Mouse (Mus musculus) embryonic facial prominence, embryonic 14.5 days (tissue): Measurements from ENCODE around the gene Ift52. TPM values are rescaled to one million over a fixed set of nuclear protein-coding genes. Genes with fewer than 3 reads are reported as not detected.
A peak's percentile ranks its signal among the peaks of the same experiment; 100 is the strongest.

Experiments used
- ATAC-seq: fragments of 200-750 bp; cut with Nextera tagmentation; 2 replicates; pipeline ENCODE4 v1.8.0; 2017; ENCODE audit warnings: low read depth, moderate number of reproducible peaks, moderate TSS enrichment
- DNase-seq: peaks from one replicate; pipeline ENCODE4 v3.0.0-alpha.2; 2015; ENCODE audit warnings: low spot score
- H3K27ac ChIP-seq: fragments of 300-500 bp; sonication (generic); replicated peaks from 2 replicates; pipeline ENCODE4 v1.5.1; 2014; ENCODE audit warnings: low read depth, mild to moderate bottlenecking, low read length, moderate library complexity
- H3K27me3 ChIP-seq: fragments of 300-500 bp; sonication (generic); replicated peaks from 2 replicates; pipeline ENCODE4 v1.6.1; 2014; ENCODE audit warnings: low read length; ENCODE audit not compliant: control insufficient read depth, insufficient read depth
- H3K36me3 ChIP-seq: fragments of 300-500 bp; sonication (generic); 2 replicates; pipeline ENCODE4 v1.6.1; 2014; ENCODE audit warnings: low read length, mixed read lengths; ENCODE audit not compliant: control insufficient read depth, insufficient read depth
- H3K4me1 ChIP-seq: fragments of 300-500 bp; sonication (generic); 2 replicates; pipeline ENCODE4 v1.6.1; 2014; ENCODE audit warnings: antibody characterized with exemption, low read length; ENCODE audit not compliant: control insufficient read depth, insufficient read depth
- H3K4me2 ChIP-seq: fragments of 300-500 bp; sonication (generic); 2 replicates; pipeline ENCODE4 v1.6.1; 2014; ENCODE audit warnings: low read depth, mild to moderate bottlenecking, low read length, moderate library complexity, mixed read lengths
- H3K4me3 ChIP-seq: fragments of 300-500 bp; sonication (generic); 2 replicates; pipeline ENCODE4 v1.5.1; 2014; ENCODE audit warnings: low read depth, mild to moderate bottlenecking, low read length
- H3K9ac ChIP-seq: fragments of 300-500 bp; sonication (generic); 2 replicates; pipeline ENCODE4 v1.6.1; 2014; ENCODE audit warnings: low read depth, mild to moderate bottlenecking, low read length, moderate library complexity, mixed read lengths
- H3K9me3 ChIP-seq: fragments of 300-500 bp; sonication (generic); 2 replicates; pipeline ENCODE4 v1.6.1; 2016; ENCODE audit warnings: low read length; ENCODE audit not compliant: control insufficient read depth
- WGBS: fragments of 180-500 bp; shearing (Covaris S2); extraction: QIAGEN DNeasy Blood & Tissue Kit; methylation state at CpG from one replicate; pipeline ENCODE4 v1.1.7; 2014; 5-methylcytosine and 5-hydroxymethylcytosine counted together
- polyA plus RNA-seq: library from polyadenylated mRNA; unstranded; fragments of >200 nt; fragmentation: Nextera tagmentation; extraction: Ambion mirVana; gene quantifications from 2 replicates; pipeline ENCODE4 v1.2.1, GENCODE M21; 2014

Gene Ift52
- polyA plus RNA-seq, 1 experiment from 2014 or later = 40.6 TPM

DNA sequence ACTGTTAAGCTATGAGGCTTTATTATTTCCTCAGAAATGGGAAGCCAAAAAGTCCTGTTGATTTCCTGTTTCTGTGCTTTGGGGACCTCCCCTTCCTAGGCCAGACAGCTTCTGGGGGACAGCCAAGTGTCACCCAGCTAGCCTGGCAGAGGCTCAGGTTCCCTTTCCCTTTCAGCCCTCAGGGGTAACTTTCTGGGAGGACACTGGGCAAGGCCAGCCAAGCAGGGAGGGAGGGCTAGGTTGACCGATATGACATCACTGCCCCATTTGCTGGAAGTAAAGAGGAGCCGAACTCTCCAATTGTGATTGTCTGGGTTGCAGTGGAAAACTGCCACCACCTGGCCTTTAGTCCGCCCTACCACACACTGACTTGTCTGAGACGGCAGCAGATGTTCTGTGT lies 41.2 kb upstream of the Ift52 start:
- Histone ChIP-seq H3K27me3 (no peaks in the 10 kb centered on the region), H3K4me2 (no peak overlapping the region), H3K9me3 (no peaks in the 10 kb centered on the region), H3K36me3 (no peaks in the 10 kb centered on the region), H3K4me3 (no peak overlapping the region), H3K9ac (no peak overlapping the region), H3K27ac (no peak overlapping the region), H3K4me1 (peaks cover 12% of the 10 kb centered on the region; the same call in 1 of the 2 replicates)
- 63% methylated on average over 4 of the region's 4 CpGs for WGBS
- ATAC-seq (no peak), DNase-seq (no peak)

DNA sequence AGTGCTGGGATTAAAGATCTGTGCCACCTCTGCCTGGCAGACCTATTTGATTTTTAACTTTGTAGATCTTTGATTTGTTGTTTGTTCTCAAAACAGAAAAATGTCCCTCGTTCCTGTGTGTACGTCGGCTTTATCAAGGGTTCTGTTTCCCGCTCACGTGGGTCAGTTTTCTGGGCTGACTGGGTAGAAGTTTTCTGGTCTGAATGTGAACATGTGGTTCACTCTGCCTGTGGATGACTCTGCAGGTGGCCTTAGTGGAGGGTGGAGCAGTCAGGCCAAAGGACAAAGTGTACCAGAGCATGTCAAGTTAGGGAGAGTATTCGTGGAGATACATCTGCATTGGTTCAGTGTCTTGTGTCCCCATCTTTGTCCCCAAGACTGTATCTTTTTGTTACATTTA lies 32.8 kb upstream of the Ift52 start:
- no peak overlapping the region for H3K4me3 ChIP-seq
- WGBS = 85% methylated on average over 6 of the region's 6 CpGs
- no peak overlapping the region for H3K9ac ChIP-seq
- no peak overlapping the region for H3K27ac ChIP-seq
- no peaks in the 10 kb centered on the region for H3K27me3 ChIP-seq
- ATAC-seq (no peak), DNase-seq (no peak)
- no peaks in the 10 kb centered on the region for H3K4me1 ChIP-seq
- H3K9me3 ChIP-seq = no peaks in the 10 kb centered on the region
- H3K36me3 ChIP-seq = no peaks in the 10 kb centered on the region
- no peak overlapping the region for H3K4me2 ChIP-seq

DNA sequence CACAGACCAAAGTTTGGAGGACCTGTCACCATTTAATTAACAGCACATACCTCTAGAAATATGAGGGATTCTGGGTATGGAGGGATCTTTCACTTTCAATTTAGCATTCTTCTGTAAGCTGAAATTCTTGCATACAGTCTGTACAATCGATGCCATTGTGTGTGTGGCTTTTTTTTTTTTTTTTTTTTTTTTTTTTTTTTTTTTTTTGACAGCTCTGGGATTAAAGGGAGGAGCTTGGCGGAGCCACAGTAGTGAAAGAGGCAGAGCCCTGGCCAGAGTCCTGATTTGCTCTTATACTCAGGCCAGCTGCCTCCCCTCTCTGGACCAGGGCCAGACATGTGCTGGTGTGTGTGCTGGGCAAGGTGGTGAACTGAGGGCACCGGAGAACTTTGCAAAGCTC lies 31.2 kb upstream of the Ift52 start:
- Histone ChIP-seq H3K27me3 (no peaks in the 10 kb centered on the region), H3K4me1 (no peaks in the 10 kb centered on the region), H3K4me2 (no peak overlapping the region), H3K36me3 (no peaks in the 10 kb centered on the region), H3K27ac (no peak overlapping the region), H3K9ac (no peak overlapping the region), H3K4me3 (no peak overlapping the region), H3K9me3 (no peaks in the 10 kb centered on the region)
- ATAC-seq (peak; percentile 86), DNase-seq (peak; percentile 78)
- 46% methylated on average over 3 of the region's 3 CpGs for WGBS

DNA sequence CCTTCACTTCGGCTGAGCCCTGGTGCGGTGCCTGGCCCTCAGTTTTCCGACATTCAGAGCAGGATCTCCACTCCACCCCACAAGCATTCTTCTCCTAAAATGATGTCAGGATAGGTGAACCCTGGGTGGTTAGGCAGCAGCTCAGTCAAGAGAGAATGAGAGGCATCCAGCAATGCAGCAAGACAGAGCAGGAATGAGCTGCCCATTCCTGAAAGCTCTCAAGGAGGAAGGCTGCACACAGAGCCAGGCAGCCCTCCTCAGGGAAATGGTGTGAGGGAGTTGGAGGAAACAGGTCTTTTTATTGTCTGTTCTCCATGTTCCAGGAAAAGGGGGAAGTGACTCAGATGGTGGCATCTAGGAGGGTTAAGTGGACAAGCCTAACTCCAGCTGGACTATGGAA lies 30.4 kb upstream of the Ift52 start:
- no peak overlapping the region for H3K4me2 ChIP-seq
- H3K27ac ChIP-seq = no peak overlapping the region
- no peak overlapping the region for H3K9ac ChIP-seq
- H3K27me3 ChIP-seq = no peaks in the 10 kb centered on the region
- ATAC-seq = no peak
- H3K36me3 ChIP-seq = no peaks in the 10 kb centered on the region
- H3K9me3 ChIP-seq = no peaks in the 10 kb centered on the region
- no peak for DNase-seq
- no peaks in the 10 kb centered on the region for H3K4me1 ChIP-seq
- no peak overlapping the region for H3K4me3 ChIP-seq
- 79% methylated on average over 3 of the region's 3 CpGs for WGBS

DNA sequence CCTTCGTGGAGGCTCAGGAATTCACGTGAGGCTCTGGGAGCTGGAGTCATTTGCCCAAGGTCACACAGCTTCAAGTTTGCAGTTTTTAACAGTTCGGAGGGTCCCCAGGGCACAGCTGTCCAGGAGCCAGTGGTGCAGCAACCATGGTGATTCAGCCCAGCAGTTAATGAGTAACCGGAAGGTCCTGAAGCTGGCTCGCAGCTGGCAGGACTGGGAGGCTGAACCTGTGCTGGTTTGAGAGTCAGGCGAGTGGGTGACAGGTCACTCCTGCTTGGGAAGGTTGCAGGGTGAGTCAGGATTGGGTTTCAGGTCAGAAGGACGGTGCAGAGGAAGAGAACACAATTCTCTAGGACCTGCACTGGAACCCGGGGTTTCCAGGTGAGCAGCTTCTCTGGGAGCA lies 29.9 kb upstream of the Ift52 start, which contains the start of gene Sgk2:
TSS of gene Sgk2 (plus strand) at position 113 of the 400 bp plus-strand sequence.
- no peaks in the 10 kb centered on the region for H3K27me3 ChIP-seq
- DNase-seq (no peak), ATAC-seq (no peak)
- no peaks in the 10 kb centered on the region for H3K4me1 ChIP-seq
- H3K4me3 ChIP-seq = no peak within 1 kb of the TSS
- no peak within 1 kb of the TSS for H3K27ac ChIP-seq
- no peak within 1 kb of the TSS for H3K4me2 ChIP-seq
- H3K9ac ChIP-seq = no peak within 1 kb of the TSS
- WGBS = 62% methylated on average over 8 of the region's 8 CpGs
- H3K9me3 ChIP-seq = no peaks in the 10 kb centered on the region
- no peaks in the 10 kb centered on the region for H3K36me3 ChIP-seq

DNA sequence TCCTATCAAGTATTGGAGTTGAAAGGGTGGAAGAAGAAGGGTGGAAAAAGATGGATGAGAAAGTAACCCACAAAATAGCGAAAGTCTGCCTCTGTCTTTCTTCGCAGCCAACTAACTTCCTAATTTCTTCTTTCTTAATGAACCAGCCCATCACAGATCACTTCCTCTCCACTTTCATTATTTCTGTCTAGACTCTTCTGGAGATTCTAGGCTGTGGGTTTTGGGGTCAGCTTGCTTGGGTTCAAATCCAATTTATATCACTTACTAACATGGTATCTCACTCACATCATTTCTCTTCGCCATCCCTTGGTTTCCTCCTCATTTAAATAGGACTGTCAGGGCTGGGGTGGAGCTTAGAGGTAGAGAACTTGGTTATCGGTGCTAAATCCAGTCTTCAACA lies 28.9 kb upstream of the Ift52 start:
- no peak overlapping the region for H3K4me3 ChIP-seq
- WGBS = 82% methylated on average over 4 of the region's 4 CpGs

DNA sequence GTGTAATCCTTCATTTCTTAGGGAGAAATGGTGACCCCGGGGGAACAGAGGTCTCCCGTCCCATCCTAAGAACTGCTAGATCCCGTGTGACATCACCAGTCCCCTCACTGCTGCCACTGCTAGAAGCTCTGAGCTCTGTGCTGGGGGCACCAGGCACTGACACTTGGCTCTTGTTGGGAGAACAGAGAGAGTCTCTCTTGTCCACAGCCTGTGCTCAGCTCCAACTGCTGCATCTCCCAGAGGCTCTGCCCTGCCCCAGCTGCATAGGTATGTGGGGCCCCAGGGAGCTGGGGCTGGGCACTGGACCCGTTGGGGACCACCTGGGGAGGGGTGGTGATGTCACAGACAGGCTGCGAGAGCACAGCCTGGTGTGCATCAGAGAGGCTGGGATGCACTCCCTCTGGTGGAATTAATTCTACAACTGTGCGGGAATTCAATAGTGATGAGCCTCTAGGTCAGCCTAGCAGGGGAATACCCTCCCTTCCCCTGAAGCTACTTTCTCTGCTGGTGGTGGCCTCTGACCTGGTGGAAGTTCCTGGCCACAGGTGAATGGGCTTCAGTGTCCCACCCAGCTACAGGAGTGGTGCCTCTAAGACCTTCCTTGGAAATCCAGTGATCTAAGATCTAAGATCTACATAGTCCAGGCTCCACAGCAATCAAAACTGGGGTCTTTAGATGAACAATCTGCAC lies 25.6 kb upstream of the Ift52 start:
- ATAC-seq (no peak), DNase-seq (no peak)
- H3K9ac ChIP-seq = no peak overlapping the region
- no peaks in the 10 kb centered on the region for H3K27me3 ChIP-seq
- H3K36me3 ChIP-seq = no peaks in the 10 kb centered on the region
- no peak overlapping the region for H3K27ac ChIP-seq
- no peak overlapping the region for H3K4me2 ChIP-seq
- no peaks in the 10 kb centered on the region for H3K9me3 ChIP-seq
- H3K4me3 ChIP-seq = no peak overlapping the region
- H3K4me1 ChIP-seq = no peaks in the 10 kb centered on the region
- WGBS = 39% methylated on average over 6 of the region's 6 CpGs

More for the DNA sequence above, 28.9 kb upstream of the Ift52 start:
- no peak for DNase-seq
- Histone ChIP-seq H3K9ac (no peak overlapping the region), H3K4me2 (no peak overlapping the region), H3K27ac (no peak overlapping the region), H3K4me1 (no peaks in the 10 kb centered on the region), H3K27me3 (no peaks in the 10 kb centered on the region), H3K9me3 (no peaks in the 10 kb centered on the region), H3K36me3 (no peaks in the 10 kb centered on the region)
- no peak for ATAC-seq

DNA sequence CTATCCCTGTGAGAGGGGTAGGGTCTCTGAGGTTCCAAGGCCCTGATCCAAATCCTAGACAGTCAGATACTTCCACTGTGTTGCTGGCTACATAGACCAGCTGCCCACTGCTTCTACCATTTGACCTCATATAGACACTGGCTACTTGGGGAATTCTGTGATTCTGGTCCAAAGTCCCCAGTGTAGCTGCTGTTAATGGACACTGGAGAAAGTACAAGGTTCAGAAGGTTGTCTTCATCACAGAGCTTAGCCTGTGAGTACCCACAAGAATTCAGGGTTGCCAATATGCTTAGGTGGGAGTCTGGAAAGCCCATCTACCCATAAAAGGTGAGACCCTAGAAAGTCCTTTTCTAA lies 25.1 kb upstream of the Ift52 start:
- Histone ChIP-seq H3K27me3 (no peaks in the 10 kb centered on the region), H3K9ac (no peak overlapping the region), H3K4me3 (no peak overlapping the region), H3K4me2 (no peak overlapping the region), H3K9me3 (no peaks in the 10 kb centered on the region), H3K36me3 (no peaks in the 10 kb centered on the region), H3K27ac (no peak overlapping the region), H3K4me1 (no peaks in the 10 kb centered on the region)
- DNase-seq (no peak), ATAC-seq (no peak)

DNA sequence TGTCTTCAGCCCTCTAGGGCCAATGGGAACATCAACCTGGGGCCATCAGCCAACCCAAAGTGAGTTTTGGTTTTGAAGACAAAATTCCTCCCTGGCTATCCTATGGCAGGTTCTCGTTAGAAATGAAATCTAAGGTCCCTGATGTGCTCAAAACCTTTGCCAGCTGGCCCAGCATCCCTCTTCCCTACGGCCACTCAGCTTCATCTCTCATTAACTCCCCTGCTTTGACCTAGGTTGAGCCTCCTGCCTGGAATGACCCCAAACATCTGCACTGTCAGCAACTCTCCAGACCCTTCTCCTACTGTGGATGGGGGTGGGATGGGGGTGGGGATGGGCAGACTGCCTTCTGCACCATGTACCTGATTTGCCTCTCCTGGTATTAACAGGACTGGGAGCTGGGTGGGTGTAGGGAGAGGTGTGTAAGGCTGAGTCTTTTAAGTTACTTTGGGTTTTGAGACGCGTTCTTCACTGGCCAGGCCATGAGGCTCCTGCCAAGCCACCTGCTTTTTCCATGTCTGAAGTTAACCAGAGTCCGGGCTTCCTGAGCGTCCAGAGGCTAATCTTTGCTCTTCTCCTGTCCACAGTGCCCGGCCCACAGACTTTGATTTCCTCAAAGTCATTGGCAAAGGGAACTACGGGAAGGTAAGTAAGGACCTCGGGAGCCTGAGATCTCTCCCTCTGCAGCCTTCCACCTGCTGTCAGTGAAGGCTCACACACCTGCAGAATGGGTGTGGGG lies 23.1 kb upstream of the Ift52 start:
- H3K27me3 ChIP-seq = no peaks in the 10 kb centered on the region
- DNase-seq (no peak), ATAC-seq (no peak)
- H3K4me1 ChIP-seq = no peaks in the 10 kb centered on the region
- H3K4me3 ChIP-seq = no peak overlapping the region
- no peaks in the 10 kb centered on the region for H3K36me3 ChIP-seq
- 72% methylated on average over 9 of the region's 9 CpGs for WGBS
- H3K9ac ChIP-seq = no peak overlapping the region
- H3K9me3 ChIP-seq = no peaks in the 10 kb centered on the region
- H3K27ac ChIP-seq = no peak overlapping the region
- no peak overlapping the region for H3K4me2 ChIP-seq
